Mouse (Mus musculus) forebrain, embryonic 14.5 days (tissue): ENCODE results near the gene Ddah2. TPM values are rescaled to one million over a fixed set of nuclear protein-coding genes. Genes with fewer than 3 reads are reported as not detected.
"Not testable (repeated sequence)": the region's sequence is repeated elsewhere in the genome, so short reads cannot be mapped to it uniquely, and the experiment has no call there.

Source experiments
- ATAC-seq: fragments of 200-750 bp; cut with Nextera tagmentation; 2 replicates; pipeline ENCODE4 v1.8.0; 2017; ENCODE audit warnings: mild to moderate bottlenecking, moderate library complexity
- DNase-seq: peaks from one replicate; pipeline ENCODE4 v3.0.0-alpha.2; 2015; ENCODE audit warnings: low spot score
- H3K27ac ChIP-seq: fragments of 300-500 bp; sonication (generic); 2 replicates; pipeline ENCODE4 v1.5.1; 2014; ENCODE audit warnings: low read depth, mild to moderate bottlenecking, control low read depth, low read length, moderate library complexity
- H3K27me3 ChIP-seq: fragments of 300-500 bp; sonication (generic); replicated peaks from 2 replicates; pipeline ENCODE4 v1.6.1; 2014; ENCODE audit warnings: low read length, control low read depth, mixed read lengths; ENCODE audit not compliant: control insufficient read depth, insufficient read depth
- H3K36me3 ChIP-seq: fragments of 300-500 bp; sonication (generic); 2 replicates; pipeline ENCODE4 v1.6.1; 2014; ENCODE audit warnings: low read length, control low read depth; ENCODE audit not compliant: control insufficient read depth, insufficient read depth
- H3K4me1 ChIP-seq: fragments of 300-500 bp; sonication (generic); 2 replicates; pipeline ENCODE4 v1.6.1; 2014; ENCODE audit warnings: antibody characterized with exemption, low read length, control low read depth; ENCODE audit not compliant: control insufficient read depth, insufficient read depth
- H3K4me2 ChIP-seq: fragments of 300-500 bp; sonication (generic); 2 replicates; pipeline ENCODE4 v1.6.1; 2014; ENCODE audit warnings: mild to moderate bottlenecking, control low read depth, low read length
- H3K4me3 ChIP-seq: fragments of 300-500 bp; sonication (generic); 2 replicates; pipeline ENCODE4 v1.5.1; 2014; ENCODE audit warnings: low read depth, low read length, control low read depth
- H3K9ac ChIP-seq: fragments of 300-500 bp; sonication (generic); 2 replicates; pipeline ENCODE4 v1.6.1; 2014; ENCODE audit warnings: mild to moderate bottlenecking, low read length, control low read depth, moderate library complexity
- H3K9me3 ChIP-seq: fragments of 300-500 bp; sonication (generic); replicated peaks from 2 replicates; pipeline ENCODE4 v1.6.1; 2016; ENCODE audit warnings: low read length, control low read depth, mixed read lengths; ENCODE audit not compliant: control insufficient read depth
- WGBS: fragments of 180-500 bp; shearing (Covaris S2); extraction: QIAGEN DNeasy Blood & Tissue Kit; methylation state at CpG from one replicate; pipeline ENCODE4 v1.1.7; 2014; 5-methylcytosine and 5-hydroxymethylcytosine counted together
- polyA plus RNA-seq: library from polyadenylated mRNA; unstranded; fragments of >200 nt; fragmentation: Nextera tagmentation; extraction: Ambion mirVana; gene quantifications from 2 replicates; pipeline ENCODE4 v1.2.1, GENCODE M21; 2014

The Ddah2 gene
- polyA plus RNA-seq, 1 experiment from 2014 or later: 661 TPM

- 79% methylated on average over 8 of the region's 8 CpGs for WGBS
- ATAC-seq: no peak
- Histone ChIP-seq H3K9ac (no peak overlapping the region), H3K4me1 (peaks cover 6% of the 10 kb centered on the region; the same call in 1 of the 2 replicates), H3K27ac (no peak overlapping the region), H3K27me3 (no peaks in the 10 kb centered on the region), H3K4me3 (no peak overlapping the region), H3K9me3 (no peaks in the 10 kb centered on the region), H3K36me3 (no peaks in the 10 kb centered on the region), H3K4me2 (no peak overlapping the region)
- no peak for DNase-seq
Observed at GRCm38 (mm10) chr17:35032323-35032870, 26.4 kb upstream of the Ddah2 start.

DNA sequence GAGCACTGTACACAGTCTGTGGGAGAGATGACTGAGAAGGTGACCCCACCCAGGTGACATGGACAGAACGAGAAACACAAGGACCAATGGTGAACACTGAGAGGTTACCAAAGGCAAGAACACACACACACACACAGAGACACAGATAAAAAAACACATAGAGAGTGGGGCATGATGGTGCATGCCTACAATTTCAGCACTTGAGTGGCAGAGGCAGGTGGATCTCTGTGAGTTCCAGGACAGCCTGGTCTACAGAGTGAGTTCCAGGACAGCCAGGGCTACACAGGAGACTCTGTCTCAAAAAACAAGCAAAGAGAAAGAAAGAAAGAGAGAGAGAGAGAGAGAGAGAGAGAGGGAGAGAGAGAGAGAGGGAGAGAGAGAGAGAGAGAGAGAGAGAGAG, 25.1 kb upstream of the Ddah2 start:
- not testable (repeated sequence) for H3K36me3 ChIP-seq, H3K27ac ChIP-seq, DNase-seq, H3K27me3 ChIP-seq, H3K4me1 ChIP-seq, H3K4me3 ChIP-seq, H3K9ac ChIP-seq, ATAC-seq, H3K9me3 ChIP-seq, H3K4me2 ChIP-seq
- WGBS: 79% methylated on average over 1 of the region's 1 CpGs

GRCm38 (mm10) chr17:35034896-35035295, 23.9 kb upstream of the Ddah2 start:
- no peaks in the 10 kb centered on the region for H3K27me3 ChIP-seq
- no peak overlapping the region for H3K27ac ChIP-seq
- no peak for ATAC-seq
- WGBS: 83% methylated on average over 6 of the region's 6 CpGs
- H3K4me1 ChIP-seq: no peaks in the 10 kb centered on the region
- DNase-seq: no peak
- H3K36me3 ChIP-seq: no peaks in the 10 kb centered on the region
- no peak overlapping the region for H3K4me3 ChIP-seq
- no peak overlapping the region for H3K9ac ChIP-seq
- no peaks in the 10 kb centered on the region for H3K9me3 ChIP-seq
- H3K4me2 ChIP-seq: no peak overlapping the region

DNA sequence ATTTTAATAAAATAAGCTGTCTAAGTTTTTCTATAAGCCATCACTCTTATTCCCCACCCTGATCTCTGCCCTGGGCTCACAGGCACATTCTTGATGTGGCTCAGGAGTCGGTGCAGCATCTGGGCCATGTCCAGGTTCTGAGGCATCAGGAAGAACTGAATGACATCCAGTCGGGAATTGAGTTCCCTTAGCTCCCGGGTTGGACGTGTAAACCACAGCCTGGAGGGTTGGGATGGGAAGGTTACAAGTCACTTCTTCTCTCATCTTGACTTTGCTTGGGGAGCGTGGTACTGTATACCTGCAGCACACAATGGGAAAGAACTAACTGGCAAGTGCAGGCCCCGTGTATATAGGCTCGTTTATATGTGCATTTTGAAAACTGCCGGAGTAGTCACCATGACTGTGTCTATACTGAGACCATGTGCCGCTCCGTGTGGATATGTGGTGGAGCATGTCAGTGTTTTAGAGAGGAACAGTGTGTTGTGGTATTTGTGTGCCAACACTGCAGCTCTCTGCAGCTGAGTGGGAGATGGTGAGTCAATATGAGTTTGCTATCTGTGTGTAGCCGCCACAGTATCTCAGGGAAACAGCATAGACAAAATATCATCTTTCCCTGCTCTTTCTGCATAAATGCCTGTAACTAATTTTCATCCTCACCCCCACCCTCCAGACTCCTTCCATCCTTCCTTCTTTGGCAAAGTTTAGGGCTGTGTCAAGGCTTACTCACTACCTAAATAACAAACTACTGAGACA, 19.5 kb upstream of the Ddah2 start:
- Histone ChIP-seq H3K27me3 (no peaks in the 10 kb centered on the region), H3K4me3 (no peak overlapping the region), H3K9ac (no peak overlapping the region), H3K9me3 (no peaks in the 10 kb centered on the region), H3K36me3 (no peaks in the 10 kb centered on the region), H3K27ac (no peak overlapping the region), H3K4me1 (no peaks in the 10 kb centered on the region), H3K4me2 (no peak overlapping the region)
- ATAC-seq (no peak), DNase-seq (no peak)
- 87% methylated on average over 11 of the region's 11 CpGs for WGBS

- Histone ChIP-seq H3K4me3 (no peak overlapping the region), H3K27ac (no peak overlapping the region), H3K9me3 (no peaks in the 10 kb centered on the region), H3K27me3 (no peaks in the 10 kb centered on the region), H3K4me2 (no peak overlapping the region), H3K9ac (no peak overlapping the region), H3K4me1 (peaks cover 7% of the 10 kb centered on the region; the same call in 1 of the 2 replicates), H3K36me3 (no peaks in the 10 kb centered on the region)
- WGBS: 87% methylated on average over 4 of the region's 4 CpGs
- ATAC-seq: no peak
- DNase-seq: no peak
Observed at GRCm38 (mm10) chr17:35043794-35044193, 15.0 kb upstream of the Ddah2 start.

DNA sequence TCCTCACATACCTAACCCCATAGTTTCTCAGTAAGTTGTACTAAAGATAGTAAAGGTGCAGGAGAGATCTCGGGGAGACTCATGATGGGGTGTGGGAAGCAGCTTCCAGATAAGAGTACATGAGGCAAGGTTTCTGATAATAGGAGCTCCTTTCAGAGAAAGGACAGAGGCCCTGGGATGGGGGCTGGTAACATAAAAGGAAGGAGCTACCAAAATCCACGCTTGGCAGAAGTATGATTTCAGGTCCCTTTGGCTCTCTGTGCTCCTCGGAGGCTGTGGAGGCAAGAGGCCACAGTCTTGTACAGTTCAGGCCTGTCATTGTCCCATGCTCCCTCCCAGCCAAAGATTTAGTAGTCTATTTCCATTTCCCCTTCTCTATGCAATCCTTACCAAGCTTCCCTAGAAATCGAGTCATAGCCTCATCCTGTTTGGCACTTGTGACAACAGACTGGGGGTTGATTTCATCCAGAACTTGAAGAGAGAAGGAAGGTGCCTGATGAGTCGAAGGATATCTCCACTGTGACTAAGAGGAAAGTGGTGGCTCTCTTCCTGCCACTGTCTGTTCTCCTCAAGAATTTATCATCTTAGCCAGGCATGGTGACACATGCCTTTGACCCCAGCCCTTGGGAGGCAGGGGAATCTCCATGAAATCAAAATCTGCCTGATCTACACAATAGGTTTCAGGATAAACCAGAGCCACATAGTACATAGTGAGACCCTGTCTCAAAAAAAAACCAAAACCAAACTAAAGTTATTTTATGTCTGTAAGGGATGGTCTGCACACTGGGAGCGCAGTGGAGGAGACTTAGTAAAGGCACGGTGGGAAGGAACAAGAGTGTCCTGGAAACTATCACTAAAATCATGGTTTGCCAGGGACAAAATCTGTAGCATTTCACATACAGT, 13.7 kb upstream of the Ddah2 start:
- H3K4me1 ChIP-seq: peaks cover 12% of the 10 kb centered on the region; the same call in 1 of the 2 replicates
- ATAC-seq: no peak
- no peaks in the 10 kb centered on the region for H3K27me3 ChIP-seq
- 92% methylated on average over 7 of the region's 7 CpGs for WGBS
- no peaks in the 10 kb centered on the region for H3K9me3 ChIP-seq
- no peak overlapping the region for H3K27ac ChIP-seq
- peak overlapping the region; percentile 52 for H3K4me3 ChIP-seq
- H3K4me2 ChIP-seq: peak overlapping the region; percentile 98
- H3K36me3 ChIP-seq: no peaks in the 10 kb centered on the region
- no peak overlapping the region for H3K9ac ChIP-seq
- no peak for DNase-seq

- ATAC-seq: peak; percentile 14
- DNase-seq: no peak
- WGBS: 5% methylated on average over 46 of the region's 48 CpGs
- Histone ChIP-seq H3K4me2 (peak overlapping the region; percentile 98), H3K4me3 (peak overlapping the region; percentile 52), H3K9me3 (no peaks in the 10 kb centered on the region), H3K36me3 (no peaks in the 10 kb centered on the region), H3K4me1 (peaks cover 12% of the 10 kb centered on the region; the same call in 1 of the 2 replicates), H3K27ac (peak overlapping the region; percentile 73; the same call in 1 of the 2 replicates), H3K27me3 (no peaks in the 10 kb centered on the region), H3K9ac (peak overlapping the region; percentile 79)
Observed at GRCm38 (mm10) chr17:35045807-35046680, 12.8 kb upstream of the Ddah2 start.
